Mouse (Mus musculus) G1E (cell line): ENCODE data around the gene Ssbp4.

ENCODE experiments used
- CTCF ChIP-seq: IDR thresholded peaks from 2 replicates; pipeline ENCODE4 v1.5.1; 2012; ENCODE audit warnings: low read depth, low read length, inconsistent platforms, mixed read lengths
- GATA1 ChIP-seq: IDR thresholded peaks from 2 replicates; pipeline ENCODE4 v1.6.1; 2012; ENCODE audit warnings: borderline replicate concordance, low read length, inconsistent platforms, mixed read lengths
- POLR2AphosphoS5 ChIP-seq: IDR thresholded peaks from 2 replicates; pipeline ENCODE4 v1.6.1; 2012; ENCODE audit warnings: low read depth, low read length, inconsistent platforms; ENCODE audit not compliant: insufficient replicate concordance
- TAL1 ChIP-seq: conservative IDR thresholded peaks from 2 replicates; pipeline ENCODE4 v1.6.1; 2012; ENCODE audit warnings: low read depth, low read length, inconsistent platforms, mixed read lengths

GRCm38 (mm10) chr8:70585258-70585652, 23.4 kb downstream of the Ssbp4 start:
- TF ChIP-seq CTCF = peak; percentile 70; the same call in 1 of the 2 replicates
- TF ChIP-seq GATA1 = no peak
- TF ChIP-seq POLR2AphosphoS5 = no peak
- TF ChIP-seq TAL1 = no peak
